Mouse (Mus musculus): ENCODE measurements around the gene Irf2bpl.

The Irf2bpl gene

DNA sequence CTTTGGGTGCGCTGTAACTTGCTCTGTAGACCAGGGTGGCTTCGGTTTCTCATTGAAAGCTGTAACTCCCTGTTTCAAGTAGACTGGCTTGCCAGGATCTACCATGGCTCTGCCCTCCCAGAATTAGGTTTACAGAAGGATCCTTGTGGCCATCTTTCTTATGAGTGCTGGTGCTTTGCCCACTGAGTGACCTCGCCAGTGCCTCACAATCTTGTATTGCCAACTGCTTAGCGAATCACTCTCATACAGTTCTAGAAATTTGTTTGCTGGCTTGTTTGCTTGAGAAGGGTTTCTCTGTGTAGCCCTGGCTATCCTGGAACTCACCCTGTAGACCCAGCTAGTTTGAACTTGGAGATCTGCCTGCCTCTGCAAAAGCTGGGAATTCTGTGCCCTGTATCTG, 26.1 kb downstream of the Irf2bpl start:
- no peak for DNase-seq

DNA sequence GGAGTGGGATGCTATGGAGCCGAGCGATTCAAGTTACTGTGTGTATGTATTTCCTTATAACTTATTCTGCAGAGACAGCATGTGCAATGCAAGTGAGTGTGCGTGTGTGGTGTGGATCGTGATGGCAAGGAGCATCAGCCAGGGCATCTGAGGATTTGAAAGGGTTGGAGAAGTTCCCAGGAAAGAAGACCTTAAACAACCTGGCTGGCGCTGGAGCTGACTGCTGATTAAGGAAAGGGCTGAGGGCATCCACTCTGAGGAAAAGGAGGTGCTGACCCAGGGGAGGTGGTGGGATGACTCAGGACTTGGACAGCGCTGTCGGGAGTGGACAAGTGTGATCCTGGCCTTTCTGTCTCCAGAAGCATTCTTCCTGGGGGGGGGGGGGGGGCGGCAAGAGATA, 27.3 kb downstream of the Irf2bpl start:
- no peak for DNase-seq

DNA sequence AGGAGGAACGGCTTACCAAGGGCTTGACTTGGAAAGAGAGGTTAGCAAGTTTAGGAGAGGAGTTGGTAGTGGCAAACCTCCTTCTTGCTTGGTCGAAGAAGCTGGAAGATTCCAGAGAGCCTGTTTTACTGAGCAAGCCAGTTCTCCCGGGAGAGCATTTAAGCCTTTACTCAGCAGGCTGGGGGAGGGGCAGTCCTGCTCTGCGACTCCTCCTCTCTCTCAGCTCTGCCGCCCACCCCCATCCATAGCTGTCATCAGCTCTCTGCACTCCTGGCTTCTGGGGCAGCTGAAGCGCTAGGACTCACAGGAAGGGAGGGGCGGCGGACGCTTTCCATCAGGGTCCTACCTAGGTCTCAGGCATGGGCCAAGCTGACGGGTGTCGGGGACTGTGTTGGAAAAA, 28.9 kb downstream of the Irf2bpl start:
- no peak for DNase-seq

DNA sequence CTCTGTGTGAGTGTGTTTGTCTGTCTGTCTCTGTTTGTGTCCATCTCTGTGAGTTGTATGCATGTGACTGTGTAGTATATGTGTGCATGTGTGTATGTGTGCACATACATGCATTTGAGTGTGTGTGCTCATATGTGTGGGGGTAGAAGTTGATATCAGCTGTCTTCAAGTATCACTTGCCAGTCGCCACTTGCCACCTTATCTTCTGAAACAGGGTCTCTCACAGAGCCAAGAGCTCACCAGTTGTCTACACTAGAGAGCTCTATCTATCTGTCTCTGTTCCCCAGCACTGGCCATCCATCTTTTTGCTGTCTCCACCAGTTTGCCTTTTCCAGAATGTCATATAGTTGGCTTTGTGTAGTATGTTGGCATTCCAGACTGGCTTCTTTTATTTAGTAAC, 31.1 kb downstream of the Irf2bpl start:
- DNase-seq: no peak

DNA sequence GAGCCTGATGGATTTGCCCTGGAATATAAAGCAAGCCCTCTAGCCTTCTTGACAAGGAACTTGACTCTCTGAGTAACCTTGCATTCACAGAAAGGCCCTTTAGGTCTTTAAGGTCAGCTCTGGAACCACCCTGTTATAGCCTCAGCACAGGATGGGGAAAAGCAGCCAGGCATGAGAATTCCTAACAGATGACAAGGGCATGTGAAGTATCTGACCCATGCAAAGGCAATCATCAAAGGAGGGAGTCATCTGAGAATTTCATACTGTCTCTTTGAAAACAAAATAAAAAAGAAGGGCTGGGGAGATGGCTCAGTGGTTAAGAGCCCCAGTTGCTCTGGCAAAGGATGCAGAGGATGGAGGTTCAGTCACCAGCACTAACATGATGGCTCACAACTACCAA, 33.3 kb downstream of the Irf2bpl start:
- DNase-seq: no peak

DNA sequence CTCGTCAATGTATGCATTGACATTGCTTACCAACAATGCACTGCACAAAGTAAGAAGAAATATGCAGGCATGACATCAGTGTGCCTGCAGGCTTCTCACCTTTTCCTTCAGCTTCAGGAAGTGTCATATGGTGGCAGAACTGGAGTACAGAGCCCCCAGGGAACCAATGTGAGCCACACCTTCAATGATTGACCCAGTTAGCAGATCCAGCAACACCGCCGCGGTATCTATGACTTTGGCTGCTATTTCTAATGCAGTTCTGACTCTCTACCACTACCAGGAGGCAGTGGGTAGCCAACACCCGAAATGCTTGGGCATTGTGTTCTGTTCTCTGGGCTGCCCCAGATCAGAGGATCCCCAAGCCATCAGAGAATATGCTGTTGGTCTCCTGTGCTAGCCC, 33.9 kb downstream of the Irf2bpl start:
- no peak for DNase-seq

DNA sequence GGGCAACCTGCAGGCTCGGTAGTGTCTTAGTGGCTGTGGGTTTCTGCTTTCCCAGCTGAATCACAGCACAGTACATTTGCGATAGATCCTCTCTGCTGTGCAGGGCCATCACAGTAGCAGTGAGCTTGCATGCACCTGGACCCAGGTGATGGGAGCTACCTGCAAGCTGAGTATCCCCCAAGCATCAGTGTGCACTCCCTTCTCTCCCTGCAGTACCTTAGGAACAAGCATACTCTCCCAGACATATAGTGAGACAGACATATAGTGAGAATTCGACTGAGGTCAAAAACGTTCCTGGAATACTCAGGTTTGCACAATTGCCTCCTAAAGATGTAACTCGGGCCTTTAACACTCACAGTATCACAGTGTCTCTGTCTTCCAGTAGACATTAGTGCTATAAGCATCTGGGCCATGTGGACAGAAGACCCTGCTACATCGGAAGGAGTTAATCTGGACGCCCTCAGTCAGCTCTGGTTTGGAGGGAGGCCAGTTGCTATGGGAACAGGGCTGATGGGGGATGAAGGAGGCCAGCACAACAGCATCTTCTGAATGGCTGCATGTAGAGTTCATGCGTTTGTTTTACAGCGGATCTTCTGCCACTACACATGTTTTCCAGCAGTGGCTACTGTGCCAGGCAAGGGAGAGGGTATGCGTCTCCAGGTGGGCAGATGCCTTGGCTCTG, 34.5 kb downstream of the Irf2bpl start:
- DNase-seq: no peak

DNA sequence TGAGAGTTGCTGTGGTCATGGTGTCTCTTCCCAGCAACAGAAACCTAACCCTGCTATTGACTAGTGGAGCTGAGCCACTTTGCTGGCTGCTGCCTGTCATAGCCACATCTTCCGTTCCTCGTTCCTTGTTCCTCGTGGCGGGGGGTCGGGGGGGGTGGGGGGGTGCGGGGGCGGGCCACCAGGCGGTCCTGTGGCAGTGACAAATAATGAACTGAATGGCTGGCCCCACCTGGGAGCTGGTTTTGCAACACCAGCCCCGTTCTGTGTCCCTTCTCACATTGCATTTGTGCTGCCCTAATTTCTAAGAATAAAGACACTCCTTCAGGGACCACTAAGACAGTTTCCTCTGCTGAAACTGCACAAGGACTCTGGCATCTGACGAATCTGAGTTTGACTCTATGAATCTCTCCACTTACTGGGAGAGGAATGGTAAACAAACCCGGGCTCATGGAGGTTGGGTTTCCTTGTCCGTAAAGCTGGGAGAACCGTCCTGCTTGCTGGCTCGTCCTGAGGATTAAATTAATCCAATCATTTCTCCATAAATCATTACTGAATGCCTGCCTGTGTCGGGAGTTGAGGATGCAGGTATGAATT, 41.6 kb downstream of the Irf2bpl start:
- no peak for DNase-seq

DNA sequence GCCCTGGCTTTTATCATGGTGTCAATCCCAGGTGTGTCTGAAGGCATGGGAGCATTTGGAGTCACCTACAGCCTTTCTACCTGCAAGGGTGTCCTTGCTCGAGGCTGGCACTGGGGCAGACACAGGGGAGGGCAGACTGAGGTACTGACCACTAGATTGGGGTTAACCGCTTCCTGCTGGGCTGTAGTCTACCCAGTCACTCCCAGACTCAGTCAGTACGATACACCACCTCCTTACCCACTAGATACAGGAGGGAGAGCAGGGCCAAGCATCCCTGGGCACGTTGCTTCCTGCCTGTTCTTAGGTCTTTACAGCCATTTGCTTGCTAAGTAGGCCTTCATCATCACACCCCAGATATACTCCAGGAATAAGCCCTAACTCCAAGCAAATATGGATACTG, 44.1 kb downstream of the Irf2bpl start:
- no peak for DNase-seq

DNA sequence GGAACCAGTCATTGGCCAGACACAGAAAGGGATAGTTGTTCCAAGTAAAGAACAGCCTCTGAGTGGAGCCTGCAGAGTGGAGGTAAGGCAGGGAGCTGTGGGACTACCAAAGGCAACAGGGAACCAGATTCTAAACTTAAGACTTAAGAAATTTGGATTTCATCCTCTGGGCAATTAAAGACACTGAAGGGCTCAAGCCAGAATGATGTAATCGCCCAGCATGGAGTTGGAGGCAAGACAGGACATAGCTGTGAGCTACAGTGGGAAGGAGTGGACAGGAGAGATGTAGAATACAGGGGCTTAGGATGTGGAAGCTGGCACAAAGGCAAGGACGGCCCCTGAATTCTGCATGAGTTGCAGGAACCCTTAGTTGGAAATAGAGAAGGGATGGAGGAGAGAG, 46.4 kb downstream of the Irf2bpl start:
- DNase-seq: no peak

DNA sequence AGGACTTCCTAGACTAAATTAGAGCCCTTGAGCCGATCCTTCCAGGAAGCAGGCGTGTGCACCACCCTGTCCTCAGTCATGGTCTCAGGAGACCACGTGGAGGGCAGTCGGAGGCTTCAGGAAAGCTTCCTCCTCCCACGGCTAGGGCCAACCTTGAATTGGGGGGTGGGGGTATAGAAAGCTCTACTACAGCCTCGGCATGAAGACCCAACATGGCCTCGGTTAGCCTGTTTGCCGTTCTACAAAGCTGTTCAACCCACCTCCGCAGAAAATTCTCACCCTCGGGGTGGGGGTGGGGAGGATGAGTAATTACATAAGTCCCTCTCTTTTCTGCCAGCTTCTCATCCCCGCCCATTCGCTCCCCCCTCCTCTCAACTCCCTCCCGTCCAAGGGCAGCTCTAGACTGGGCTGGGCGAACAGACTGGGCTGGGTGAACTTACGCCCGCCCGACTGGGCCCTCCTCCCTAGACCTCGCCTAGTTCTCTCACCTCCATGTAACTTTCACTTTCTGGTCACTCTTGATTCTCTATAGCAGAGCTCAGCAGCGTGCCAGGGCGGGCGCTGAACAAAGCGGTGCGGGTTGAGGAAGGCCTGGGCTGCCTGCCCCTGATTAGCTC, 48.1 kb downstream of the Irf2bpl start:
- DNase-seq: no peak

DNA sequence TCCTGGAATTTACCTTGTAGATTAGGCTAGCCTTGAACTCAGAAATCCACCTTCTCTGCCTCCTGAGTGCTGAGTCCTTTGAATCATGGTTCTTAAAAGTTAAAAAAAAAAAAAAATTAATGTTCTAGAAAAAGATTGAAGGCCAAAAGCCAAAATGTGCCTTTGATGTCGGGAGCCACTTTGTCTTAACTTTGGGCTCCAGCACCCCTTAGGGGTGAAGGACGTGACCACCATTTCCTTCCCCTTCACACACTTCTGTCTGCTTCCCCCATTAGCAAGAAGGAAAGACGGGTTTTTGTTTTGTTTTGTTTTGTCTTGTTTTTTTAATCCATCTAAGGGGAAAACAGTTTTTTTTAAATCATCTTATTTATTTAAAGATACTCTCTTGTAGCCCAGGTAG, 48.7 kb downstream of the Irf2bpl start:
- DNase-seq: no peak

DNA sequence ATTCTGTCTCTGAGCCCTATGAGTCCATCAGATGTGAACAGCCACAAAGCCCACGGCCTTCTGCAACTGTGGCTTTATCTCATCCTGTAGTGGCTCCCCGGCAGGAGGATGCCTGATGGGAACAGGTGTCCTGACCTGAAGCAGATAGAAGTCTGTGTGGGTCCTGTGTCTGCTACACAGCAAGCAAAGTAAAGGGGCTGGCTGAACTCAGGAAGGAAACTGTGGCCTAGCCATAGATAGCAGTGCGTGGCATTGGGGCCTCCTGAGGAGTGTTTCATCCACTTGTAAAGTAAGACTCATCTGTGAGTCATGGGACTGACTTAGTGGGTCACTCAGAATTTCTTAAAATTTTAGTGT, 50.2 kb downstream of the Irf2bpl start:
- no peak for DNase-seq

DNA sequence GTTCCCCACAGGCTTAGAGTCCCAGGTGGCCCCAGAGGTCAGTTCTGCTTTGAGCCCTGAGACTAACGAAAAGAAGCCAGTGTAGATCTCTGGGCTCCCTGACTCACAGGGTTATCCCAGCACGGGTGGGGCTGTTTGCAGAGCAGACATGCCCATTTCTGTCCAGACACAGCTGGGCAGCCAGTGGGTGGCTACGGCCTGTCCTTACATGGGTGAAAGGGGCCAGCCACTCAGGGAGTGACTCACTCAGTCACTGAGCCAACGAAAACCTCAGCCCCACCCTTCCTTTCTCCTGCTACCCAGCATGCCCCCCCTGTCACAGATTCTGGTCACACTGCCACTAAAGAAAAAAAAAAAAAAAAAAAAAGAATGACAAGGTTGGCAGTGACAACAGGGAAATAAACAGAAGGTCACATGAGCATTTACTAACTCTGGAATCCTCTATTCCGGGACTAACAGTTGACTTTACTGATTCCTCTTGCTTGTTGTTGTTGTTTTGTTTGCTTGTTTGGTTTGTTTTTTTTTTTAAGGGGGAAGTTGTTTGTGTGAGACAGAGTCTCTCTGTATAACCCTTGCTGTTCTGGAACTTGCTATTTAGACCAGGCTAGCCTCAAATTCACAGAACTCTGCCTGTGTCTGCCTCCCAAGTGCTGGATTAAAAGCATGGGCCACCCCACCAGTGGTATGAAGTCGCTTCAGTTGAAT, 50.7 kb downstream of the Irf2bpl start:
- DNase-seq: no peak

DNA sequence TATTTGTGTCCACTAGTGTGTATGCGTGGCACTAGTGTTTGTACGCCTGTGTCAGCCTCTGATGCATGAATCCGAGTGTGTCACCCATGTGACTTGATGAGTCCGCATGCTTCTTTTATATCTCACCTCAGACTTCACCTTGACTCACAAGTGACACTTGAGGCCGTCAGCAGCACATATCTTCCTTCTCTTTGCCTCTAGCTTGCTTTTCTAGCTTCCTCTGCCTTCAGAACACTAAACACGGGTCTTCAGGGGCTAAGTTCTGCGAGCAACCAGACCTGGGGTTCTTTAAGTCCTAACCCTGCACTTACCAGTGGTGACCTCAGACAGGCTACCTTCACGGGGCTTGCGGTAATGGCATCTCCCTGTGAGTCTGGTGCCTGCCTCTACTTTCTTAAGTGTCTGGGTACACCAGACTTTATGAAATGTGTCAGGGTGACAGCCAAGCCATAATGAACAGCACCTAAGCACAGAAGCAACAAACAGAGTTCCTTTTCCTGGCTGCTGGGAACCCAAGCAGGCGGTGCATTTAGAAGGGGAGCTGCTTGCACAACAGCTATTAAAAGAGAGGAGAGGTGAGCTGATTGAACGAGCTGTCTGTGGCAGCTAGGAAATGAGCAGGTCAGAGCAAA, 51.9 kb downstream of the Irf2bpl start:
- DNase-seq: no peak

DNA sequence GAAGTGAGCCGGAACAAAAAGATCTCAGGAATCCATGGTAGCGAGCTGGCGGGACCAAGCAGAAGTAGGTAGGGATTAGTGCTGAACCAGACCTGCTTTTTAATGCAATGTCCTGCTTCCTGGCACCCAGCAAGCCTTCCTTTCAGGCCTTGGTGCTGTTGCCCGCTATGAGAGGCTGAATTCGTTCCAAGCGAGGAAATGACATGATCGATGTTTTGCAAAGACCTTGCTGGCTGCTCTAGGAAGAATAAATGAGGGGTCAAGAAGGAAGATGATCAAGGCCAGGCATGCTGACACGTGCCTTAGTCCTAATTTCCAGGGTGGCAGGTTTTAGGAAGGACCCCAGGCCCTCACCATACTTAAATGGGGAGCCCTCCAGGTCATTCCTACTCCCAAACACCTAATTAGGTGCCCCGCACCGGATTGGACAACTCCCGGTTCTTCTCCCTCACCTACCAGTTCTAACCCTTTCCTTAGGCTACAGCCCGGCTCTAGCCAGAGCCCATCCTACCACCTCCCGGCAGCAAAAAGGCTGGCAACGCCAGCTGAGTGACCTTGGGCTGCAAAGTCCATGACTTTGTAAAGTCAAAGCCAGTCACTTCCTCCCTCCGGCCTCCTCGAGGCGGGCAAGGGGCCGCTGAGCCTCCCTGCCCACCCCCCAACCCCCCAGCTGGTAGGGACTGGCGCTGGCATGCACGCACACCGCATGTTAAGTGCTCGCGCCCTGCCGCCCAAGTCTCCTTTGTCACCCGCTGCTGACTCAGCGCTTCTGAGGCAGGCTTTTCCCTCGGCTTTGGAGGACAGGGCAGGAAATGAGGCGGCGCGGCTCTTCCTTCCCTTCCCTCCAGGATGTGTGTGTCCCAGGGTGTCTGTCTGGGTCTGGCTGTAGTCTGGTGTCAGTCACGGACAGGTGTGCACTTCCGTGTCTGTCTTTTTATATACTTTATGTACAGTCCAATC, 52.7 kb downstream of the Irf2bpl start:
- DNase-seq: no peak

Measured in cerebellum, adult 11 months (tissue).